Mouse (Mus musculus) midbrain, embryonic 13.5 days (tissue): ENCODE results near the gene Auts2. TPM values are rescaled to one million over a fixed set of nuclear protein-coding genes. Genes with fewer than 3 reads are reported as not detected.

Source experiments
- ATAC-seq: fragments of 200-750 bp; cut with Nextera tagmentation; 2 replicates; pipeline ENCODE4 v1.8.0; 2017; ENCODE audit warnings: mild to moderate bottlenecking, moderate TSS enrichment, moderate library complexity
- H3K27ac ChIP-seq: fragments of 300-500 bp; sonication (generic); 2 replicates; pipeline ENCODE4 v1.5.1; 2015; ENCODE audit warnings: inconsistent platforms, mild to moderate bottlenecking, moderate library complexity
- H3K27me3 ChIP-seq: fragments of 300-500 bp; sonication (generic); 2 replicates; pipeline ENCODE4 v1.6.1; 2015; ENCODE audit warnings: mild to moderate bottlenecking, inconsistent platforms
- H3K36me3 ChIP-seq: fragments of 300-500 bp; sonication (generic); 2 replicates; pipeline ENCODE4 v1.6.1; 2015; ENCODE audit warnings: mild to moderate bottlenecking, inconsistent platforms
- H3K4me1 ChIP-seq: fragments of 300-500 bp; sonication (generic); replicated peaks from 2 replicates; pipeline ENCODE4 v1.6.1; 2015; ENCODE audit warnings: inconsistent platforms
- H3K4me2 ChIP-seq: fragments of 300-500 bp; sonication (generic); replicated peaks from 2 replicates; pipeline ENCODE4 v1.6.1; 2015; ENCODE audit warnings: moderate library complexity, mild to moderate bottlenecking, inconsistent platforms
- H3K4me3 ChIP-seq: fragments of 300-500 bp; sonication (generic); replicated peaks from 2 replicates; pipeline ENCODE4 v1.5.1; 2015; ENCODE audit warnings: mild to moderate bottlenecking, inconsistent platforms
- H3K9ac ChIP-seq: fragments of 300-500 bp; sonication (generic); replicated peaks from 2 replicates; pipeline ENCODE4 v1.6.1; 2015; ENCODE audit warnings: mild to moderate bottlenecking, inconsistent platforms
- H3K9me3 ChIP-seq: fragments of 300-500 bp; sonication (generic); 2 replicates; pipeline ENCODE4 v1.6.1; 2016; ENCODE audit warnings: mild to moderate bottlenecking, inconsistent platforms
- WGBS: fragments of 180-500 bp; shearing (Covaris S2); methylation state at CpG from one replicate; pipeline ENCODE4 v1.1.7; 2015; 5-methylcytosine and 5-hydroxymethylcytosine counted together
- polyA plus RNA-seq: library from polyadenylated mRNA; unstranded; fragments of >200 nt; fragmentation: Nextera tagmentation; extraction: Ambion mirVana; gene quantifications from 2 replicates; pipeline ENCODE4 v1.2.1, GENCODE M21; 2015

Gene Auts2
- polyA plus RNA-seq, 1 experiment from 2014 or later: 76.2 TPM

- Histone ChIP-seq H3K4me3 (no peak overlapping the region), H3K9me3 (no peaks in the 10 kb centered on the region), H3K4me2 (no peak overlapping the region), H3K36me3 (peaks cover 36% of the 10 kb centered on the region), H3K9ac (no peak overlapping the region), H3K27ac (peak overlapping the region; percentile 59), H3K4me1 (peaks cover 11% of the 10 kb centered on the region), H3K27me3 (no peaks in the 10 kb centered on the region)
- WGBS: 47% methylated on average over 10 of the region's 10 CpGs
- peak; percentile 56 for ATAC-seq
Observed at GRCm38 (mm10) chr5:131435239-131435876, 1107.8 kb downstream of the Auts2 start.

- no peaks in the 10 kb centered on the region for H3K9me3 ChIP-seq
- 91% methylated on average over 4 of the region's 4 CpGs for WGBS
- H3K4me2 ChIP-seq: no peak overlapping the region
- peaks cover 15% of the 10 kb centered on the region for H3K27me3 ChIP-seq
- H3K9ac ChIP-seq: no peak overlapping the region
- no peak overlapping the region for H3K27ac ChIP-seq
- peaks cover 11% of the 10 kb centered on the region for H3K4me1 ChIP-seq
- ATAC-seq: no peak
- H3K36me3 ChIP-seq: peaks cover 15% of the 10 kb centered on the region
- no peak overlapping the region for H3K4me3 ChIP-seq
Observed at GRCm38 (mm10) chr5:131433291-131433690, 1109.9 kb downstream of the Auts2 start.

GRCm38 (mm10) chr5:131431896-131432295, 1111.2 kb downstream of the Auts2 start:
- Histone ChIP-seq H3K9ac (no peak overlapping the region), H3K27me3 (peaks cover 17% of the 10 kb centered on the region), H3K27ac (no peak overlapping the region), H3K9me3 (no peaks in the 10 kb centered on the region), H3K4me1 (peaks cover 20% of the 10 kb centered on the region), H3K4me3 (no peak overlapping the region), H3K36me3 (peaks cover 7% of the 10 kb centered on the region; the same call in 1 of the 2 replicates), H3K4me2 (no peak overlapping the region)
- 92% methylated on average over 7 of the region's 7 CpGs for WGBS
- ATAC-seq: no peak

- H3K27me3 ChIP-seq: peaks cover 19% of the 10 kb centered on the region
- WGBS: 33% methylated on average over 8 of the region's 8 CpGs
- H3K4me2 ChIP-seq: no peak overlapping the region
- H3K9me3 ChIP-seq: no peaks in the 10 kb centered on the region
- H3K27ac ChIP-seq: no peak overlapping the region
- H3K9ac ChIP-seq: no peak overlapping the region
- ATAC-seq: peak; percentile 31
- H3K4me1 ChIP-seq: peaks cover 11% of the 10 kb centered on the region; the same call in 1 of the 2 replicates
- H3K4me3 ChIP-seq: no peak overlapping the region
- no peaks in the 10 kb centered on the region for H3K36me3 ChIP-seq
Observed at GRCm38 (mm10) chr5:131430109-131430508, 1113.0 kb downstream of the Auts2 start.

- no peaks in the 10 kb centered on the region for H3K9me3 ChIP-seq
- no peak overlapping the region for H3K9ac ChIP-seq
- H3K4me3 ChIP-seq: no peak overlapping the region
- ATAC-seq: peak; percentile 5; the same call in 1 of the 2 replicates
- peaks cover 11% of the 10 kb centered on the region; the same call in 1 of the 2 replicates for H3K4me1 ChIP-seq
- WGBS: 62% methylated on average over 6 of the region's 6 CpGs
- no peaks in the 10 kb centered on the region for H3K36me3 ChIP-seq
- H3K27me3 ChIP-seq: peaks cover 19% of the 10 kb centered on the region
- no peak overlapping the region for H3K4me2 ChIP-seq
- H3K27ac ChIP-seq: no peak overlapping the region
Observed at GRCm38 (mm10) chr5:131429563-131429962, 1113.6 kb downstream of the Auts2 start.

GRCm38 (mm10) chr5:131427734-131428413, 1115.3 kb downstream of the Auts2 start:
- Histone ChIP-seq H3K4me2 (no peak overlapping the region), H3K4me3 (no peak overlapping the region), H3K9ac (no peak overlapping the region), H3K9me3 (0 out of 2 replicates have a peak, but pooled peaks cover under 1% of the 10 kb centered on the region), H3K27me3 (peaks cover 23% of the 10 kb centered on the region), H3K4me1 (peaks cover 11% of the 10 kb centered on the region; the same call in 1 of the 2 replicates), H3K27ac (no peak overlapping the region), H3K36me3 (no peaks in the 10 kb centered on the region)
- WGBS: 32% methylated on average over 11 of the region's 11 CpGs
- peak; percentile 57 for ATAC-seq

- Histone ChIP-seq H3K36me3 (no peaks in the 10 kb centered on the region), H3K9me3 (0 out of 2 replicates have a peak, but pooled peaks cover 3% of the 10 kb centered on the region), H3K4me2 (no peak overlapping the region), H3K27me3 (peaks cover 6% of the 10 kb centered on the region; the same call in 1 of the 2 replicates), H3K27ac (no peak overlapping the region), H3K4me3 (no peak overlapping the region), H3K4me1 (peaks cover 10% of the 10 kb centered on the region; the same call in 1 of the 2 replicates), H3K9ac (no peak overlapping the region)
- 80% methylated on average over 3 of the region's 3 CpGs for WGBS
- ATAC-seq: no peak
Observed at GRCm38 (mm10) chr5:131422737-131423136, 1120.4 kb downstream of the Auts2 start.

GRCm38 (mm10) chr5:131420406-131420805, 1122.7 kb downstream of the Auts2 start:
- no peak for ATAC-seq
- no peak overlapping the region for H3K9ac ChIP-seq
- WGBS: 69% methylated on average over 2 of the region's 2 CpGs
- H3K36me3 ChIP-seq: no peaks in the 10 kb centered on the region
- H3K27me3 ChIP-seq: peaks cover 4% of the 10 kb centered on the region; the same call in 1 of the 2 replicates
- H3K27ac ChIP-seq: no peak overlapping the region
- no peak overlapping the region for H3K4me2 ChIP-seq
- no peaks in the 10 kb centered on the region for H3K4me1 ChIP-seq
- H3K4me3 ChIP-seq: no peak overlapping the region
- H3K9me3 ChIP-seq: 0 out of 2 replicates have a peak, but pooled peaks cover 3% of the 10 kb centered on the region

GRCm38 (mm10) chr5:131415902-131416545, 1127.1 kb downstream of the Auts2 start:
- no peaks in the 10 kb centered on the region for H3K36me3 ChIP-seq
- no peaks in the 10 kb centered on the region for H3K4me1 ChIP-seq
- no peak overlapping the region for H3K9ac ChIP-seq
- H3K27ac ChIP-seq: no peak overlapping the region
- H3K9me3 ChIP-seq: no peaks in the 10 kb centered on the region
- no peaks in the 10 kb centered on the region for H3K27me3 ChIP-seq
- H3K4me2 ChIP-seq: no peak overlapping the region
- H3K4me3 ChIP-seq: no peak overlapping the region
- 95% methylated on average over 1 of the region's 1 CpGs for WGBS
- ATAC-seq: no peak

- Histone ChIP-seq H3K9me3 (no peaks in the 10 kb centered on the region), H3K4me3 (no peak overlapping the region), H3K27ac (no peak overlapping the region), H3K4me2 (no peak overlapping the region), H3K27me3 (no peaks in the 10 kb centered on the region), H3K36me3 (no peaks in the 10 kb centered on the region), H3K4me1 (no peaks in the 10 kb centered on the region), H3K9ac (no peak overlapping the region)
- WGBS: 83% methylated on average over 3 of the region's 3 CpGs
- no peak for ATAC-seq
Observed at GRCm38 (mm10) chr5:131398250-131398649, 1144.9 kb downstream of the Auts2 start.

- H3K9me3 ChIP-seq: no peaks in the 10 kb centered on the region
- no peaks in the 10 kb centered on the region for H3K4me1 ChIP-seq
- 87% methylated on average over 8 of the region's 8 CpGs for WGBS
- H3K27ac ChIP-seq: no peak overlapping the region
- H3K9ac ChIP-seq: no peak overlapping the region
- ATAC-seq: no peak
- H3K4me3 ChIP-seq: no peak overlapping the region
- H3K27me3 ChIP-seq: no peaks in the 10 kb centered on the region
- H3K36me3 ChIP-seq: no peaks in the 10 kb centered on the region
- H3K4me2 ChIP-seq: no peak overlapping the region
Observed at GRCm38 (mm10) chr5:131395756-131396155, 1147.4 kb downstream of the Auts2 start.
